Mouse (Mus musculus) kidney, adult 8-10 months (tissue): ENCODE measurements around the gene Ecel1.

Experiments
- DNase-seq, 2 experiments: peaks; one replicate each; pipeline ENCODE4 v3.0.0; 2022

Ecel1 gene

DNA sequence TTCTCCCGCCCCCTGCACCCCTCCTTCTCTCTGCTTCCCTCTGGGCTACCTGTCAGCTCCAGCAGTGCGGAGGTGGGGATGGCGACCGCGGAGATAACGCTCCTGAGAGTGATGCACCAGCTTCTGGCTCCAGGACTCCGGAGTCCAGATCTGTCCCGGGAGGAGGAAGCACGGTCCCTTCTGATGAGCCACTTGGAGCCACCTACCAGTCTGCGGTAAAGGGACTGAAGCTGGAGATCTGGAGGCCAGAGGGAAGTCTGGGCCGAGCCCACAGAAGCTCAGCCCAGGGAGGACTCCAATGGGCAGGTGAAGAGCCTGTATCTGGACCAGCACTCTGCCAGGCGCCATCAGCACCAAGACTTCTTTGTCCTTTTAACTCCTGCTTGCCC is at the start of gene Ecel1:
Gene Ecel1 (minus strand): TSS at position 323 of the 389 bp plus-strand sequence.
- no peak for DNase-seq

- no peak for DNase-seq
Observed at GRCm38 (mm10) chr1:87205502-87205901, 49.2 kb upstream of the Ecel1 start.

DNA sequence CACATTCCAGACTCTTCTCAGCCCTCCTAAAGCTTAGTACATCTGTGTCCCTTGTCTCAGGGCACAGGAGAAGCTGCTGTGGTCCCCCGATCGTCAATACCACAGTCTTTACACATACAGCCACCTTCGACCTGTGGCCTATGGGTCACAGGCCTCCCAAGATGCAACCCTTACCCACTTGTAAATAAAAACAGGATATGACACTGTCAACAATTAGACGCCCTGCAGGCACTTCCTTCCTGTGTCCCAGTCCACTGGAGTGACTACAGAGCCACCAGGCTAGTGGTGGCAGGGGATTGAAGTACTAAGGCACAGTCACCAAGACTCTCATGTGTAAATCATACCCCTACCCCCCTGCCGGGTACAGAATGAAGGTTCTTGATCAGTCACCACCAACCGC is 48.7 kb upstream of the Ecel1 start:
- DNase-seq = no peak

GRCm38 (mm10) chr1:87204465-87204864 is 48.1 kb upstream of the Ecel1 start, which contains the start of gene Chrng:
Gene Chrng, plus strand, starts transcription at chr1:87204657.
- DNase-seq = no peak

DNA sequence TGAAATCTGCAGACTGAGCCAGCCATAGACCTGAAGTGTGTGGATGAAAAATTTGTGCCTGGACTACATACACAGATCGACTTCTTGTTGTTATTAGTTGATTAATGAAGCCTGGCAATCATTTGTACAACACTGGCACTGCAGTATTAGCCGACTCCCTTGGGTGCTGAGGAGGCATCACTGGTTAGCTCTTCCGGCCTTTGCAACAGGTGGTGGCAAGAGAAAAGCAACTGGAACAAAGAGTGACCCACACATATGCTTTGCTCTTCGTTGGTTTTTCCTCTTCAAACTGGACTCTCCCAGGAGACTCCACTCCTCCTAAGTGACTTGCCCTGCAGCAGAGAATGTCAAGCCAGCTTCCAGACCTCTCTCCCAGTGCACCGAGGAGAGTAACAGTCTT is 47.5 kb upstream of the Ecel1 start:
- no peak for DNase-seq

DNA sequence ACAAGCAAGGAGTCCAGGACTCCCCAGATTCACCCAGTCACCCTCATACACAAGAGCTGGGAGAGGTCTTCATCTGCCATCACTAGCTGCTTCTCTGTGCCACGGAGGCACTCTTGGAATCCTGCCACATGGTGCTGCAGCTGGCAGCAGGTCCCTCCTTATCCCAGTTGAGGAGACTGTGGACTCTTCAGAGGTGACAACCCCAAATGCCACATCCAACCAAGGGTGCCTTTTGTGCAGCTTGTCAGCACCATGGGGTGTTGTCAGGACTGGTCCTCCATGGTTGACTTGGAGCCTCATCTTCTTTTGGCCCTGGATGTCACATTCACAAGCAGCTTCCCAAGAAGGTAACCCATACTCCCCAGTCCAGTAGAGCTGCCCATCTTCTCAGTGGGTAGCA is 45.5 kb upstream of the Ecel1 start:
- no peak for DNase-seq

GRCm38 (mm10) chr1:87200811-87201210 is 44.5 kb upstream of the Ecel1 start:
- no peak for DNase-seq

DNA sequence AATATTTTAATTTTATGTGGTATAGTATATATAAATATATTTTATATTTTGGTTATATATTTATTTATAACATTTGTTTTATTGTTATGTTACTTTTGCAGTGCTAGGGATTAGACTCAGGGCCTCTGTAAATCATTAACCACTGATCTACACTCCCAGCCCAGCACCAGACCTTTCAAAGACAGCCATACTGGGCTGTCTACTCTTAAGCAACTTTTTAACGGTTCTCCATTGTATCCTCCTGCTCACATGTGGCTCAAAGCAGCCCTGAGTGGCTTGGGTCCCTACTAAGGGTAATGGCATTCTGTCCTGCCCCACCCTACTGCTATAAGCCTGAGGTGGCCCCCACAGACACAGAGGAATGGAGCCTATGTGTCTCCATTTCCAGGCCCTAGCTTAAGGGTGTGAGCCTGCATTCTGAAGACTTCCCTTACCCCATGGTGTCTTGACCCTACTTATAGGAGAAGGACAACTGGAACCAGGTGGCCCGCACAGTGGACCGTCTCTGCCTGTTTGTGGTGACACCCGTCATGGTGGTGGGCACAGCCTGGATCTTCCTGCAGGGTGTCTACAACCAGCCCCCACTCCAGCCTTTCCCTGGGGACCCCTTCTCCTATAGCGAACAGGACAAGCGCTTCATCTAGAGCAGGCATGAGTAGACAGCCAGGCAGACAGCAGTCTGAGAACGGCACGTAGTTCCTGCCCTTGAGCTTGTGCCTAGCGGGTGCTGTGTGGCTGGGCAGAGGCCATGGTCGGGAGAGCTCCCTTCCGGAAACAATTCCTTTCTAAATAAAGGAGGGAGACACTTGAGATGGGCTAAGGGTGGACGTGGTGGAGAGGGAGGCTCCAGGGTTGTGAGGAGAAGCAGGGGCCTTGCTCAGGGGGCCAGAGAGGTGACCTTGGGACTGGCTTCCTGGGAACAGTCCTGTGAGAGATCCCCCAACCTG is 42.1 kb upstream of the Ecel1 start:
- no peak for DNase-seq

DNA sequence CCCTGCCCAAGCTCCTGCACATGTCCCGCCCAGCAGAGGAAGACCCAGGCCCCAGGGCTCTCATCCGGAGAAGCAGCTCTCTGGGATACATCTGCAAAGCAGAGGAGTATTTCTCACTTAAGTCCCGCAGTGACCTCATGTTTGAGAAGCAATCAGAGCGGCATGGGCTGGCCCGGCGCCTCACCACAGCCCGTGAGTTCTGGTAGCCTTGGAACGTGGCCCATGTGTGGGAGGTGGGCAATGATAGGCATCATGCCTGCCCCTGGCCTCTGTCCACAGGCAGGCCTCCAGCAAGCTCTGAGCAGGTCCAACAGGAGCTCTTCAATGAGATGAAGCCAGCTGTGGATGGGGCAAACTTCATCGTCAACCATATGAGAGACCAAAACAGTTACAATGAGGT is 41.0 kb upstream of the Ecel1 start:
- DNase-seq = no peak

GRCm38 (mm10) chr1:87190429-87190828 is 34.1 kb upstream of the Ecel1 start, which contains the start of gene Chrnd:
Gene Chrnd, plus strand, starts transcription at chr1:87190607.
- no peak for DNase-seq

DNA sequence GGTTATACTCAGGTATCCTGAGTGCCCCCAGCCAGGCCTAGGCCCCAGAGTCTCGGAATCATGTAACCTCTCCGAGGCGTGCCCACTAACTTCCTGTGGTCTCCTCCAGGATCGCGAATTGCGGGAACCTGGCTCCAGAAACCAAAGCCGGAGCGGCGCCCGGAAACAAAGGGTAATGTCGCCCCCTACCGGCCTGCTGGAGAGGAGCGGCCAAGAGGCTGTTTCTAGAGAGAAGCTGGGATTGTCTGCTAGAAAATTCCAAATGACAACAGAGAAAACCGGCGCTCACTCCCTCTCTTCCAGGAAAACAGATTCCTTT is 30.7 kb upstream of the Ecel1 start:
- DNase-seq = peak; percentile 28 to 65

- DNase-seq = no peak
Observed at GRCm38 (mm10) chr1:87186261-87187036, 30.1 kb upstream of the Ecel1 start.

DNA sequence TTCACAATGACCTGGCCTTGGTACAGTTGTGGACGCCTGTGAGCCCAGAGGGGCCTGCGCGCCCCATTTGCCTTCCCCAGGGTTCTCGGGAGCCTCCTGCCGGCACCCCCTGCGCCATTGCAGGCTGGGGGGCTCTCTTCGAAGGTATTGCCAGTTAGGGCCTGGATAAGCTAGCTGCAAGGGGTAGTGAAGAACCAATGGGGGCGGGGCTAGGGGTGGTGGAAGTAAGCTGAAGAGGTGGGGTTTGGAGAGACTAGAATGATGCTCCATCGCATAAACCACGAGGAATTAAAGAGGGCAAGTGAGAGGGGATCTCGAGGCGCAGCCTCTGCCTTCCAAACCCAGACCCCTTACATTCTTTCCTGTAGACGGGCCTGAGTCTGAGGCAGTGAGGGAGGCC is 29.2 kb upstream of the Ecel1 start:
- no peak for DNase-seq

DNA sequence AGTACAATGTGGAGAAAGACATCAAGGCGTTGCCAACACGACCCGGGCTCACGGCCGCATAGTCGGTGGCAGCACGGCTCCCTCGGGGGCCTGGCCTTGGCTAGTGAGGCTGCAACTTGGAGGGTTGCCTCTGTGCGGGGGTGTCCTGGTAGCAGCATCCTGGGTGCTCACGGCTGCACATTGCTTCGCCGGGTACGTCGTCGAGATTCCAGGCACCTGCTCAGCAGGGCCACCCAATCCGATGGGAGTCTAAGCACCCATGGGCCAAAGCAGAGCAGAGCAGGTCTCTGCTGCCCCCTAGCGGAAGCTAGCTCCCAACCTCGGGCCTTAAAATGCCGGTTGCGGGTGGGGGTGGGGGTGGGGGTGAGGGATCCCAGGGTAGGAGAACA is 28.4 kb upstream of the Ecel1 start:
- peak; percentile 49 to 76 for DNase-seq

DNA sequence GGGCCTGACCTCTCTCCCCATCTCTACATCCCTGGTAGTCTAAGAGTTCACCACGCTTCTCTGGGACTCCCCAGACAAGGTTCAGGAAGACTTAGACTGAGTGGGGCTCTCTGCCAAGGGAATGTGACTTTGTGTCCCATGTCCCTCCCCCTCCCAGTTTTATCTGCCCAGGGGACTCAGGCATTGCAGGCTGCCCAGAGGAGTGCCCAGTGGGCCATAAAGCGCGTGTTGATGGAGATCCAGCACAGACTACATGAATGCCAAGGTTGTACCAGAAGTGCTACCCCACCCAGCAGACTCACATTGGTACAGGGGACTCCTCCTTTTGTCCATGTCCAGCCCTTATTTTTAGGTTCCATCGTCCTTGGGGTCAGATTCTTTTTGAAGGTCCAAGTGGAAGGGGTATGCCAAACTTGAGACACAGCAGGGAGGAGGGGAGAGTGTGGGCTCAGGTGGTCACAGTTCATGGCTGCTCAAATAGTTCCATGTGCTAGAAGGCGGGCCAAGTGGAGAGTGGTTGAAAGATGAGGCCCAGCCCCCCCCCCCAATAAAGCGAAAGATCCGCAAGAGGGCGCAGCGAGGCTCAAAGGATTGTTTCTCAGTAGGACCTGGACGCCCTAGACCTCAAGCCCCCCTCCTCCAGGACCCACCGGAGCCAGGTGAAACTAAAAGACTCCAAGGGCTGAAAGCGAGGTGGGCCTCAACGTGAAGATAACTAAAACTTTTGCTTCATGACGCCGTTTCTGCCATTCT is 27.9 kb upstream of the Ecel1 start:
- no peak for DNase-seq

DNA sequence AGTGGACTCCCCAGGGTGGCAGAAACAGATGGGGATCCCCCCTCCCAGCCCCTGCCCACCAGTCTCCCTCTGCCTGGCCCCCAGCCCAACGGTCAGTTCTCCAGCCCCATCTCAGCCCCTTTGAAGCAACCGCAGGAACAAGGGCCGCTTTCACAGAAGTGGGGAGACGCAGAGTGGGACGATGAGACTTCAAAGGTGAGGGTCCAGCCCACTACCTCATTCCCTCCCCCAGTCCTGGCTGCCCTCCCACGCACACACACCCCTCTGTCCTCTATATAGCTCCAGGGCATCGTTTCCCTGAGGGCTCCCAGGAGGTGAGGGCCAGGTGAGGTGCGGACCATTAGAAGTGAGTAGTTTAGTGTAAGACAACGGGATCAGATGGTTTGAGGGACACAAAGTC is 26.7 kb upstream of the Ecel1 start, which contains the start of gene Prss56:
Gene Prss56 (plus strand): TSS at position 301 of the 400 bp plus-strand sequence.
- no peak for DNase-seq

DNA sequence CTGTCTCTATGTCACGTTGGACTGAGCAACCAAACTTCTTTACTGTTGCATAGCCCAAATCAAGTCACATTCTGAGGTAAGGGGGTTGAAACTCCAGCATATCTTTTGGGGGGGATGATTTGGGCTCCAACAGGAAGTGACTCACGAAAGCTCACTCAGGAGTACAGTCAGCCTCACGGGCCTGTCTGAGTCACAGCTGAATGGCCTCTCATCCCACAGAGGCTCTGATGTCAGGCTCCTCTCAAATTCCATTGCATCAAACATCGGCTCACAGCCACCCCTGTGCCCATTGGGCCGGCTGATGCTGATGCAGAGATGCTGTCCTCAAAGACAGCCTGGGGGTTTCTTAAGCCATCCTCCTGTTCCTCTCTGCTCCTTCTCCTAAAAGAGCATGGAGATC is 24.6 kb upstream of the Ecel1 start:
- DNase-seq = no peak

DNA sequence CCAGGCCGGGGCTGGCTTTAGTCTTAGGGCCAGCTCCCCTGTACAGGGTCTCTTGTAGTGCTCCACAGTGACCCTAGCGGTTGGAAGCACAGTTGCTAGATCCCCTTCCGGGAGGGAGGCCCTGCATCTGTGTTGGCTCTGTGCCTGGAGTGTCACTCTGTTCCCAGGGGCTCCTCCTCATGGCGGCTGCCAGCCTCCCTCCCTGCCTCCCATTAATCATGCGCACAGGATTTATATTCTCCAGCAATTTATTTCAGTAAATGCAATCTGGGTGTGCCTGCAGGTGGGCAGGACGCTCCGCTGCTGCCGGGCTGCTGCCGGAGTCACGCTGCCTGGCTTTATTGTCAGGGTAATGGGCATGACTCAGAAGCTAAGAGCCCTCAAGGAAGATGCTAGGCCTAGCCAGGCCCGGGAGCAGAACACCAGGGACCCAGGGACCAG is 19.6 kb upstream of the Ecel1 start:
- no peak for DNase-seq

DNA sequence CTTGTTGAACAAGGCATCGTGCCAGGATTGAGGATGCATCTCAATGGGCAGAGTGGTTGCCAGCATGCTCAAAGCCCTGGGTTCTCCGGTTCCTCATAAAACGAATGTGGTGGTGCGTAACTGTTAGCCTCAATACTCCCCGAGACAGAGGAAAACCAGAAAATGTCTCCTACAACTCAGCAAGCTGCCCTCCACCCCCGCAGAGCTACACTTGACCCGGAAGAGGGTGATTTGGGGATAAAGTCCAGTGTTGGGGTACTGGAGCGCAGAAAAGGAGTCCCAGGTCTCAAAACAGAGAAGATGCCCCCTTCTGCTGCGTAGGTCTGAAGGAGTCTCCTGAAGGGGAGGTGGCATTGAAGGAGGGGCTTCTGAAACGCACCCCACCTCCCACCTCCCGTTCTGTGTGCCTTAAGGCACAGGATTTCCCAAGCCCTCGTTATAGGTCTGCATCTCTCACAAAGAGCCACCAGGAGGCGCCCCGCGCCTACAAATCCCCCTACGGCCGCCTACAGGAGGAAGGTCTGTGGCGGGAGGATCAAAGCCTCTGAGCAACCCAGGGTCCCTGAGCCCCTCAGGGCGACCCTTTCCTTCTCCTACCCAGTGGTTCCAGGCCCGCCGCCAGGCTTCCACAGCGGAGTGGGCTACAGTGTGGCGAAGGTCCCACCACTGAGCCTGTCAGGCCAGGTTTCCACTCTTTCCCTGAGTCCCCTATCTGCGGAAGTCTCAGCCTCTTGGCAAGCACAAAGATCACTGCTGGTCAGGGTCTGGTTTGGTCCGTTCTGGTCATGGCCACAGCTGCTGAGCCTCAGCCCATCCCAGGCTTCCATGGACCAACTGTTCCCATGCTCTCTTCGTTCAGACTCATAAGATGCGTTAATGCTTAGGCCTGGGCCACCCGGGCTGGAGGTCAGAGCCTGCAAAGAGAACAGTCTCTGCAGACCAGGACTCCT is 18.0 kb upstream of the Ecel1 start:
- DNase-seq = peak; percentile 59 to 72

DNA sequence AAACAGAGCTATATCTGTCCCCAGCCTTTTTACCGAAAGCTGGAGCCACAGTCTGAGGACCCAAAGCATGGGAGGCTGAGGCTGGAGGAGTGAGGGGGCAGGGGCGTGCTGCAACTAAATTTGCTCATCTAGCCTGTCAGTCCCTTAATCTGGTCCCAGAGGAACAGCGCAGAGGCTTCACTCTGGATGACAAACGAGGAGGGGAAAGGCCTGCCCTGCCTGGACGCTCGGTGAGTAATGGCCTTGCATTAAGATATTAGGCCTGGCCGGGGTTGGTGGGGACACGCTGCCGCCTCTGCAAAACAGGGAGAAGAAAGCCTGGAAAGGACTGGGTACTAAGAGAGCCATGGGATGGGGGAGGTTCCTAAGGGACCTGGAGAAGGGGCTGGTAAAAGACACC is 16.0 kb upstream of the Ecel1 start:
- no peak for DNase-seq

DNA sequence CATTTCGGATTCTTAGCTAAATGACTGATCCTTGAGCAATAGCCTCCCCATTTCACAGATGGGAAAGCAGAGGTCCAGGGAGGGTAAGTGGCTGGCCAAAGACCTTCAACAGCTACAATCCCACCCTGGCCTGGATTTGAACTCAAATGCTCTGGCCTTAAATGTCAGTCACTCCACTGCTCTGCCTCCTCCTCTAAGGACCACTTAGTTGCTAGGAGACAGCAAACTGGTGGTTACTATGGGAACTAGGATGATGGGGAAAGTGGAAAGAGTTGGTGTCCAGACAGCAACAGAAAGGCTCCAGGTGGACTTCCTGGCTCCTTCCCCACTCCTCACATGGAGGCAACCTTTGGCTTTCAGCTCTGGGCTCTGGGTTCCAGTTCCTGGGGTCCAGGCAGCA is 15.0 kb upstream of the Ecel1 start:
- DNase-seq = no peak

DNA sequence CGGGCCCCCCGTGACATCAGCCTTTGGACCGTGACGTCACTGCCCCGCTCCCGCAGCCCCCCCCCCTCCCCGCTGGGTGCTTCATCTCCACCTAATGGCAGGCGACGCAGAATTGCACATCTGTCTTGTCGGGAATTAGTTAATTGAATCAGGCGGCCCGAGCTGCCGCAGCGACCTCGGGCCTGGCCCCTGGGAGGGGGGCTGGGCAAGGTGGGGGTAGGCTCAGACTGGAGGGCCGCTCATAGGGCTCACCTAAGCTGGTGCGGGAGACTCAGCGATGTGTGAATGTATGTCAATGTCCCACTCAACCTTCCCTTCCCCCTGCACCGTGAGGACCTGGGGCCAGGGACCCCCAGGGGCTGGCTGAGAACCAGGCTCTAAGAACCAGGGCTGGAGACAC is 14.1 kb upstream of the Ecel1 start:
- DNase-seq = no peak
